Mouse (Mus musculus): ENCODE data around the gene Kcnn1.

DNA sequence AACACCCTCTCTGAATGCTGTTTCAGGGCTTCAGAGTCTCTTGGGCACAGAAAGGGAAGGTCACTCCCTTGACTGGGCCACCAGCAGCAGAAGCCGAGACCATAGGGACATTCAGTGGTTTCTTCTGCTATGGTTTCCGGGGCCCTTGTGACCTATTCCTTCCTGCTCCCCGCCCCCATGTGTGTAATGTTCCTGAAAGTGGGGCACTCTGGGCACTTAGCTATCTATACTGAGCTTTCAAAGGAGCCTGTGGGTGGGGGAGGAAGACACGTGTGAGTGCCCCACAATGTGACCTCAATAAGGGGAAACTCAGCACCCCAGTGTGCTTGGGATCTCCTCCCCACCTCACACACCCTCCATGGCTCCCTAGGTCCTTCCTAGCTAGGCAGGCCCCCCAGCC is 56.5 kb downstream of the Kcnn1 start:
- TF ChIP-seq POLR2A (IDR thresholded peaks at IDR 0.05; ENCODE audit: insufficient read depth, low read depth, low read length) (no peak), EP300 (IDR thresholded peaks at IDR 0.05; ENCODE audit: insufficient read depth, low read depth, low read length) (no peak)
